Mouse (Mus musculus) megakaryocyte-erythroid progenitor cell, adult 5-6 weeks (primary cell): ENCODE data around the gene 2300009A05Rik. TPM values are rescaled to one million over a fixed set of nuclear protein-coding genes. Genes with fewer than 3 reads are reported as not detected.
A peak's percentile ranks its signal among the peaks of the same experiment; 100 is the strongest.

ENCODE experiments used
- ATAC-seq: replicated peaks from 2 replicates; pipeline ENCODE4 v1.8.0; 2016; ENCODE audit warnings: mild to moderate bottlenecking, inconsistent platforms; ENCODE audit not compliant: severe bottlenecking, poor library complexity, low FRiP score, low TSS enrichment
- total RNA-seq, 2 experiments: library from RNA; stranded (forward) in 1 of 2; stranded (reverse) in 1 of 2; fragments of 200-1000, 215-1000 nt in 1 of 2; fragments of >200 nt in 1 of 2; fragmentation: Nextera tagmentation in 1 of 2; gene quantifications; 2 replicates each; pipeline ENCODE4 v1.2.3; 2014 to 2017

The 2300009A05Rik gene
- 11.4 and 22.5 TPM in 2 replicates for total RNA-seq (2014; fragmentation: Nextera tagmentation)
- total RNA-seq (2017), result 5.1 and 12.0 TPM in 2 replicates

GRCm38 (mm10) chr9:63398611-63399462 is at the start of gene 2300009A05Rik:
Gene 2300009A05Rik, minus strand, starts transcription at chr9:63399246.
- peak; percentile 99 for ATAC-seq

GRCm38 (mm10) chr9:63443695-63444094 is 44.6 kb upstream of the 2300009A05Rik start:
- no peak for ATAC-seq

GRCm38 (mm10) chr9:63430652-63431051 is 31.6 kb upstream of the 2300009A05Rik start:
- no peak for ATAC-seq

- no peak for ATAC-seq
Measured at GRCm38 (mm10) chr9:63421096-63421736, 22.2 kb upstream of the 2300009A05Rik start.

- ATAC-seq, result no peak
Measured at GRCm38 (mm10) chr9:63420396-63420795, 21.4 kb upstream of the 2300009A05Rik start.

- ATAC-seq, result no peak
Measured at GRCm38 (mm10) chr9:63400176-63400575, 1.1 kb upstream of the 2300009A05Rik start.

GRCm38 (mm10) chr9:63399463-63399815 is 393 bp upstream of the 2300009A05Rik start:
- ATAC-seq, result peak; percentile 64

GRCm38 (mm10) chr9:63395612-63396011 is 3.4 kb downstream of the 2300009A05Rik start:
- no peak for ATAC-seq

- ATAC-seq, result no peak
Measured at GRCm38 (mm10) chr9:63391307-63391706, 7.7 kb downstream of the 2300009A05Rik start.

- ATAC-seq, result no peak
Measured at GRCm38 (mm10) chr9:63382761-63383160, 16.3 kb downstream of the 2300009A05Rik start.

- ATAC-seq, result no peak
Measured at GRCm38 (mm10) chr9:63380326-63380725, 18.7 kb downstream of the 2300009A05Rik start.

GRCm38 (mm10) chr9:63378174-63378573 is 20.9 kb downstream of the 2300009A05Rik start:
- ATAC-seq, result no peak

- peak; percentile 85 for ATAC-seq
Measured at GRCm38 (mm10) chr9:63377270-63378142, 21.5 kb downstream of the 2300009A05Rik start, which contains the start of gene Map2k5. Gene Map2k5, minus strand, starts transcription at chr9:63377902.

GRCm38 (mm10) chr9:63373315-63373714 is 25.7 kb downstream of the 2300009A05Rik start:
- peak; percentile 42 for ATAC-seq

- no peak for ATAC-seq
Measured at GRCm38 (mm10) chr9:63372541-63372940, 26.5 kb downstream of the 2300009A05Rik start.

- no peak for ATAC-seq
Measured at GRCm38 (mm10) chr9:63360410-63360809, 38.6 kb downstream of the 2300009A05Rik start.

- no peak for ATAC-seq
Measured at GRCm38 (mm10) chr9:63359016-63359415, 40.0 kb downstream of the 2300009A05Rik start.

- ATAC-seq, result no peak
Measured at GRCm38 (mm10) chr9:63356721-63357120, 42.3 kb downstream of the 2300009A05Rik start.

- no peak for ATAC-seq
Measured at GRCm38 (mm10) chr9:63356278-63356677, 42.8 kb downstream of the 2300009A05Rik start.

- ATAC-seq, result no peak
Measured at GRCm38 (mm10) chr9:63354168-63354567, 44.9 kb downstream of the 2300009A05Rik start.
